Mouse (Mus musculus) megakaryocyte, embryonic 14.5 days (primary cell): Measurements from ENCODE around the gene Fdxacb1.

Source experiments
- FLI1 ChIP-seq: IDR thresholded peaks from 2 replicates; pipeline ENCODE4 v1.6.1; 2012; ENCODE audit warnings: low read length, inconsistent platforms, mixed read lengths
- GATA1 ChIP-seq: IDR thresholded peaks from 3 replicates; pipeline ENCODE4 v1.6.1; 2012; ENCODE audit warnings: mixed read lengths, low read length, inconsistent platforms, borderline replicate concordance

GRCm38 (mm10) chr9:50742261-50742660 lies 25.8 kb upstream of the Fdxacb1 start:
- TF ChIP-seq GATA1 (no peak), FLI1 (no peak)
